Mouse (Mus musculus): ENCODE results near the gene Vcl. TPM values are rescaled to one million over a fixed set of nuclear protein-coding genes. Genes with fewer than 3 reads are reported as not detected.
A peak's percentile ranks its signal among the peaks of the same experiment; 100 is the strongest.

Vcl gene
- polyA plus RNA-seq, 1 experiment from 2014 or later, result 39.9 TPM

DNA sequence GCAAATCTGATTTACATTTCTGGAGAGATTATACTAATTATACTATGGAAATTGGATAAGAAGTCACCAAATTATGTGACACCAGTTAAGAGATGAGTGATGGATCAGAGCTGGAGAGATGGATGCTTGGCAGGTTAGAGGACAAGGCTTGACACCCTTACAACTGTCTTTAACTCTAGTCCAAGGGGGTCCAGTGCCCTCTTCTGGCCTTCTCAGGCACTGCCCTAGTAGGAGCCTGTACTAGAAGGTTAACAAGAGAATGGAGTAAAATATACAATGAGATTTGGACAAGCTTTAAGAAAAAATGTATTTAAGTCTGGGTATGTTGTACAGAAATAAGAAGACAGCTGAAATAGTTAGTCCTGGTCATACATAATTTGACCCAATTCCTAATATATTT lies 119.7 kb downstream of the Vcl start:
- DNase-seq (ENCODE audit: low spot score), result peak; percentile 62
- ATAC-seq (replicated peaks; ENCODE audit: low FRiP score, low read depth), result no peak

DNA sequence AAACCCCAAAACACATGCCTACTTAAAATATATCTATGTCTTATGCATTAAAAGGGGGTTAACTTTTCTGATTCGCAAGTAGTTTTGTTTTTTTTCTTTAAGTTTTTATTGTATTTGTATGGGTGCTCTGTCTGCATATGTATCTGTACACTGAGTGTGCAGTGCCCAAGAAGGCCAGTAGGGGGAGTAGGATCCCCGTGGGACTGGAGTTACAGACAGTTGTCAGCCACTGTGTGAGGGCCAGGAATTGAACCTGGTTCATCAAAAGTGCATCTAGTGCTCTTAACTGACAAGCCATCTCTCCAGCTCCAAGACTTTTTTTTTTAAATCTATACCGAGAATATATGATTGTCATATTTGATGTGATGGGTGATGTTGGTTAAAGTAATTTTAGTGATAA lies 121.5 kb downstream of the Vcl start:
- Histone ChIP-seq H3K4me3 (replicated peaks; ENCODE audit: low read depth, low read length) (no peak overlapping the region), H3K4me2 (ENCODE audit: low read length) (peak overlapping the region; percentile 97; the same call in 1 of the 2 replicates), H3K4me1 (replicated peaks; ENCODE audit: insufficient read depth, low read length) (0 out of 2 replicates have a peak, but pooled peaks cover 6% of the 10 kb centered on the region), H3K9ac (ENCODE audit: low read depth, low read length) (no peak overlapping the region), H3K9me3 (replicated peaks; ENCODE audit: low read length) (no peaks in the 10 kb centered on the region), H3K27ac (no peak overlapping the region), H3K36me3 (ENCODE audit: insufficient read depth, low read length) (no peaks in the 10 kb centered on the region), H3K27me3 (ENCODE audit: insufficient read depth, low read length) (no peaks in the 10 kb centered on the region)
- DNase-seq (ENCODE audit: low spot score) (no peak), ATAC-seq (replicated peaks; ENCODE audit: low FRiP score, low read depth) (no peak)
- peak; percentile 63; the same call in 1 of the 2 replicates for TF ChIP-seq CTCF (IDR thresholded peaks at IDR 0.05; ENCODE audit: low read depth)
- 72% methylated on average over 3 of the region's 3 CpGs for WGBS

More for the DNA sequence above, 119.7 kb downstream of the Vcl start:
- no peak overlapping the region for H3K4me3 ChIP-seq (replicated peaks; ENCODE audit: low read depth, low read length)
- no peak overlapping the region for H3K27ac ChIP-seq
- H3K4me1 ChIP-seq (replicated peaks; ENCODE audit: insufficient read depth, low read length), result 0 out of 2 replicates have a peak, but pooled peaks cover 6% of the 10 kb centered on the region
- H3K9ac ChIP-seq (ENCODE audit: low read depth, low read length), result no peak overlapping the region
- no peak overlapping the region for H3K4me2 ChIP-seq (ENCODE audit: low read length)
- H3K27me3 ChIP-seq (ENCODE audit: insufficient read depth, low read length), result no peaks in the 10 kb centered on the region
- H3K36me3 ChIP-seq (ENCODE audit: insufficient read depth, low read length), result 0 out of 2 replicates have a peak, but pooled peaks cover 3% of the 10 kb centered on the region
- peak; percentile 71 for TF ChIP-seq CTCF (IDR thresholded peaks at IDR 0.05; ENCODE audit: low read depth)
- H3K9me3 ChIP-seq (replicated peaks; ENCODE audit: low read length), result no peaks in the 10 kb centered on the region

DNA sequence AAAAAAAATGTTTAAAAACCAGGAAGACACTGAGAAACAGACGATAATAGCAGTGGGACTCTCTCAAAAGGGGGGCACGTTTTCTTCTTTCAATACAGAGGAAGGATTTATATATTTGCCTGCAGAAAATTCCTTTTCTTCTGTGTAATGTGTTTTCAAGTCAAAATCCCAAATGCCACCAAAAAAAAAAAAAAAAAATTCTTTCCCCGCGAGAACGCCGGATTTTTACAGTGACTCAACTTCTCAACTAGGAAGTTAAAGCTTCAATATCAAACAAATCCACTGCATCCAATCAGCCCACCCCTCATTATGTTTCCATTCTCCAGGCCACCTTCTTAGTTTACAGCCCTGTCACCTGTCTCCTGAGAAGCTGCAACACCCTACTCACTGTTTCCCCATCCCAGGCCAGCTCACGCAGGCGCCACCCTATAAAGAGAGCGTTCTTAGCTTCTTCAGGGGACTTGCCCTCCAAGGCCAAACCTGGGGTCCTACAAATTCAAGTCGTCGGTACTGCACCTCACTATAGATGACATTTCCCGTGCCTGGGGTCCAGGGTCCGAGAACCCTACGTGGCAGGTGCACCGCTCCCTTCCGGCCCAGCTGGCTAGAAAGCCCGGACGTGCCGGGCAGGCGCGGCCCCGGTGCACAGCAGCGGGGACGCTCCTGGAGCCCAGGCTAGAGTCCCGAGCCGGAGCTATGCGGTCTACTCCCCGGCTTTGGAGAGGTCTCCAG lies 122.3 kb downstream of the Vcl start:
- Histone ChIP-seq H3K9me3 (replicated peaks; ENCODE audit: low read length) (no peaks in the 10 kb centered on the region), H3K4me3 (replicated peaks; ENCODE audit: low read depth, low read length) (peak overlapping the region; percentile 76), H3K36me3 (ENCODE audit: insufficient read depth, low read length) (no peaks in the 10 kb centered on the region), H3K4me1 (replicated peaks; ENCODE audit: insufficient read depth, low read length) (0 out of 2 replicates have a peak, but pooled peaks cover 6% of the 10 kb centered on the region), H3K4me2 (ENCODE audit: low read length) (peak overlapping the region; percentile 97), H3K27me3 (ENCODE audit: insufficient read depth, low read length) (no peaks in the 10 kb centered on the region), H3K27ac (peak overlapping the region; percentile 96), H3K9ac (ENCODE audit: low read depth, low read length) (peak overlapping the region; percentile 84)
- 6% methylated on average over 28 of the region's 28 CpGs for WGBS
- DNase-seq (ENCODE audit: low spot score), result no peak
- TF ChIP-seq CTCF (IDR thresholded peaks at IDR 0.05; ENCODE audit: low read depth), result no peak
- no peak for ATAC-seq (replicated peaks; ENCODE audit: low FRiP score, low read depth)

DNA sequence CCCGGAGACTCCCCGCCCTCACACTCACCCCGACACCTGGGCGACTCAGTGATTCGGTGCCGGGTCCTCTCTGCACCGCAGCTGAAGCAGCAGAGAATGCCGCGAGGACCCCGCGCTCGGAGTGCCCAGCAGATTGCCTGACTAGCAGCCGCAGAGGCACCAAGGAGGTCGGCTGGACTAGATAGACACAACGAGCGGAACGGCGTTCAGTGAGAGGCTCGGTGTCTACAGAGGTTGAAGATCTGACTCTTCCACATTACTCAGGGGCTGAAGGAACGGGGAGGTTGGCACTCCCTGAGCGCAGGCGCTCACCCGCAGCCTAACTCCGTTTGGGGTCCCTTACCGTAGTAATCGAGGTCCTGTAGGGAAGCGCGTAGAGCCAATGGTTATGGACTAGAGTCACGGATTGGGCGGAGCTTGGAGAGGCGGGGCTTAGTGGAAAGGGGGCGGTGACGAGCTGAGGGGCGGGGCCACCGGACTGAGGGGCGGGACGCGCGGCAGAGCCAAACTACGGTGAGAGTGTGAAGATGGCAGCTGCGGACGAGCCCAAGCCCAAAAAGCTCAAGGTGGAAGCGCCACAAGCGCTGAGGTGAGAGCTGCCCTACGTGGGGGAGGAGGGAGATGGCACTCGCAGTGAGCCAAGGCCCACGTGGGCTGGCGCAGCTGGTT lies 123.0 kb downstream of the Vcl start, which contains the start of the genes Ap3m1 and Adk:
Gene Ap3m1, minus strand, starts transcription at position 397 of the 669 bp plus-strand sequence.
Gene Adk, plus strand, starts transcription at position 463 of the 669 bp plus-strand sequence.
- peak; percentile 97 for ATAC-seq (replicated peaks; ENCODE audit: low FRiP score, low read depth)

DNA sequence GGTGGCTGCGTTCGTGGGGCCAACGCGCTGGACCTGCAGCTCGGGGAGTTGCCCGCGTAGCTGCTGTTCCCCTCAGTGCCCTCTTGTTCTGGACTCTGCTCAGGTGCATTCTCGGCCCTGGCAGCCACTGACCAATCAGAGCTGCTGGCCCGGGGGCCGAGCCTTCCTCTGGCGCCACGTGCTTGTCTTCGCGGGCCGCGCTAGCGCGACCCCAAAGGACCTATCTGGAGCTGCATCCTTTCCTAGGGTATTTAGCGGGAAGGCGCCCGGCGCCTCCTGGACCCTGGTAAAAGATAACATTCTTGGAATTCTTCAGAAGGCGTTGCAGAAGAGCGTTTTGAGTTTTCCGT lies 123.6 kb downstream of the Vcl start:
- H3K4me2 ChIP-seq (ENCODE audit: low read length), result peak overlapping the region; percentile 97
- H3K4me3 ChIP-seq (replicated peaks; ENCODE audit: low read depth, low read length), result peak overlapping the region; percentile 76
- 0 out of 2 replicates have a peak, but pooled peaks cover 6% of the 10 kb centered on the region for H3K4me1 ChIP-seq (replicated peaks; ENCODE audit: insufficient read depth, low read length)
- TF ChIP-seq CTCF (IDR thresholded peaks at IDR 0.05; ENCODE audit: low read depth), result peak; percentile 42
- peak; percentile 91 for ATAC-seq (replicated peaks; ENCODE audit: low FRiP score, low read depth)
- DNase-seq (ENCODE audit: low spot score), result peak; percentile 86
- peak overlapping the region; percentile 71 for H3K9ac ChIP-seq (ENCODE audit: low read depth, low read length)
- H3K9me3 ChIP-seq (replicated peaks; ENCODE audit: low read length), result no peaks in the 10 kb centered on the region
- WGBS, result 0% methylated on average over 25 of the region's 25 CpGs
- H3K27ac ChIP-seq, result peak overlapping the region; percentile 96
- no peaks in the 10 kb centered on the region for H3K36me3 ChIP-seq (ENCODE audit: insufficient read depth, low read length)
- no peaks in the 10 kb centered on the region for H3K27me3 ChIP-seq (ENCODE audit: insufficient read depth, low read length)

More for the DNA sequence above, 123.0 kb downstream of the Vcl start, which contains the start of the genes Ap3m1 and Adk:
- H3K36me3 ChIP-seq (ENCODE audit: insufficient read depth, low read length), result no peaks in the 10 kb centered on the region
- no peak; the same call in 1 of the 2 replicates for TF ChIP-seq CTCF (IDR thresholded peaks at IDR 0.05; ENCODE audit: low read depth)
- H3K9ac ChIP-seq (ENCODE audit: low read depth, low read length), result peak within 1 kb of the TSS; percentile 84
- WGBS, result 2% methylated on average over 47 of the region's 48 CpGs
- H3K9me3 ChIP-seq (replicated peaks; ENCODE audit: low read length), result no peaks in the 10 kb centered on the region
- peak within 1 kb of the TSS; percentile 97 for H3K4me2 ChIP-seq (ENCODE audit: low read length)
- peak within 1 kb of the TSS; percentile 76 for H3K4me3 ChIP-seq (replicated peaks; ENCODE audit: low read depth, low read length)
- DNase-seq (ENCODE audit: low spot score), result peak; percentile 98
- H3K27me3 ChIP-seq (ENCODE audit: insufficient read depth, low read length), result no peaks in the 10 kb centered on the region
- H3K4me1 ChIP-seq (replicated peaks; ENCODE audit: insufficient read depth, low read length), result 0 out of 2 replicates have a peak, but pooled peaks cover 6% of the 10 kb centered on the region
- peak within 1 kb of the TSS; percentile 96 for H3K27ac ChIP-seq

DNA sequence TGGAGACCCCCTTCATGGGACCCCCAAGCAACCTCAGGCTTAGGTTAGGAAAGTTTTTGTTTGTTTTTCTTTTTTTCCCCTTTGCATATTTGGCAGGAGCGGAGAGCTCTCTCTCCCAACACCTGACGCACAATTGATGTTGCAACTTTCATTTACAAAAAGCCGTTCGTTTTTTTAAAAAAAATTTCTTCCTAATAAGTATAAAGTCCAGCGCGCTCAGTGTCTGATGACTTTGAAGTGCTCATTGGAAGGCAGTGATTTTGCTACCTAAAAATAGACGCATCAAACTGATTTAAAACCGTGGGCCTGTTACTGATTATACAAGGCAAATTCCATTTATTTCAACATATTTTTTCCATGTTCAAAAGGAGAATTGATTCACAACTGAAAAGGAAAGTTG lies 124.0 kb downstream of the Vcl start:
- ATAC-seq (replicated peaks; ENCODE audit: low FRiP score, low read depth) (no peak), DNase-seq (ENCODE audit: low spot score) (peak; percentile 54)
- no peak overlapping the region for H3K27ac ChIP-seq
- 10% methylated on average over 8 of the region's 8 CpGs for WGBS
- no peaks in the 10 kb centered on the region for H3K9me3 ChIP-seq (replicated peaks; ENCODE audit: low read length)
- 0 out of 2 replicates have a peak overlapping the region, but pooled peaks have one; percentile 71 for H3K9ac ChIP-seq (ENCODE audit: low read depth, low read length)
- no peaks in the 10 kb centered on the region for H3K27me3 ChIP-seq (ENCODE audit: insufficient read depth, low read length)
- peak overlapping the region; percentile 97 for H3K4me2 ChIP-seq (ENCODE audit: low read length)
- peak overlapping the region; percentile 76 for H3K4me3 ChIP-seq (replicated peaks; ENCODE audit: low read depth, low read length)
- no peak for TF ChIP-seq CTCF (IDR thresholded peaks at IDR 0.05; ENCODE audit: low read depth)
- no peaks in the 10 kb centered on the region for H3K36me3 ChIP-seq (ENCODE audit: insufficient read depth, low read length)
- 0 out of 2 replicates have a peak, but pooled peaks cover 6% of the 10 kb centered on the region for H3K4me1 ChIP-seq (replicated peaks; ENCODE audit: insufficient read depth, low read length)

Data from kidney, postnatal 0 days (tissue).